ENCODE assay signal across 13 mouse cellular contexts in the genomic region with DNA sequence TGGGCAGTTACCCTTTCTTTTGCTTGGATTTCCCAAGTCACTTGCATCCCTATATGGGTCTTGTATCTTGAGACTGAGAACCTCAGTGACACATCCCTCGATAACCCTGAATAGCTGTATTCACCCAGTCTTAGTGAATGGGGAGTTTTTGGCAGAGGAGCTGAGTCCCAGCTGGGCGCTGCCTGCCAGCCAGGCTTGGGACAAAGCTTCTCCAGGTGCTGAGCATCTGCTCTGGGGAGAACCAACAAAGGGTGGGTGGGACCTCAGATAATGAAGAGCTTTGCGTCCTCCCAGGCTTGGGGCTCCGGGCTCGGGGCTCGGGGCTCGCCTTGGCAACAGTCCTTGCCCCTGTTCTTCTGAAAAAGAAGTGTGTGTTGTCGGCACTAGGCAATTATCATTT.
DNase-seq lines count a peak whose midpoint lies in the region; ATAC-seq and TF ChIP-seq lines count a peak whose summit lies in the region.
"Had no signal": no experiment of that assay in that cellular context is flagged by ENCODE, and none has a peak within 500 bp of the region (broad histone marks: within the 10 kb centered on the region; RNA-seq: fewer than 3 reads in every experiment).

No protein-coding gene starts in this region.

- H3K9me3 ChIP-seq in hindbrain, embryonic 14.5 days (ENCODE audit: control insufficient read depth, low read length) = no peaks in the 10 kb centered on the region
- no peaks in the 10 kb centered on the region for H3K9me3 ChIP-seq in liver, postnatal 0 days (ENCODE audit: low read length)

- no peaks in the 10 kb centered on the region for H3K36me3 ChIP-seq in hindbrain, embryonic 14.5 days (replicated peaks; ENCODE audit: control insufficient read depth, insufficient read depth)
- no peaks in the 10 kb centered on the region for H3K36me3 ChIP-seq in liver, postnatal 0 days (replicated peaks; ENCODE audit: insufficient read depth, low read length)

- H3K4me1 ChIP-seq in hindbrain, embryonic 14.5 days (replicated peaks; ENCODE audit: control insufficient read depth, insufficient read depth, low read length) = 0 out of 2 replicates have a peak, but pooled peaks cover 3% of the 10 kb centered on the region
- no peaks in the 10 kb centered on the region for H3K4me1 ChIP-seq in liver, postnatal 0 days (ENCODE audit: insufficient read depth)

- TF ChIP-seq CTCF in left cerebral cortex, adult 2 months (IDR thresholded peaks at IDR 0.05) = no peak
- no peak for TF ChIP-seq CTCF in liver, postnatal 0 days (IDR thresholded peaks at IDR 0.05; ENCODE audit: low read depth)

- DNase-seq in cerebellum, postnatal 14 days = peak; percentile 19 to 34
- DNase-seq in cerebellum, adult 11-12 months = no peak
- peak; percentile 31 to 44 for DNase-seq in left cerebral cortex, postnatal 10 days (ENCODE audit: extremely low spot score in 1 of 2, low spot score in 2 of 2)
- DNase-seq in left cerebral cortex, adult 2 months (ENCODE audit: extremely low spot score in 1 of 2, low spot score in 2 of 2) = no peak
- peak; percentile 4 for DNase-seq in ZHBTc4 (ENCODE audit: low read depth, low spot score)
- no peak for DNase-seq in hindbrain, embryonic 14.5 days (ENCODE audit: low spot score)
- no peak for DNase-seq in liver, postnatal 0 days
- DNase-seq in heart, adult 18-20 months = no peak
- DNase-seq: adrenal gland, postnatal 10 days; gastrocnemius, postnatal 14 days; kidney, postnatal 25 days; right cerebral cortex, adult 18-20 months; thymus, adult 2 months had no signal

- H3K27ac ChIP-seq in left cerebral cortex, adult 2 months = no peak overlapping the region
- peak overlapping the region; percentile 15; the same call in 1 of the 2 replicates for H3K27ac ChIP-seq in hindbrain, embryonic 14.5 days
- H3K27ac ChIP-seq in liver, postnatal 0 days (ENCODE audit: low read depth) = no peak overlapping the region

- H3K9ac ChIP-seq in hindbrain, embryonic 14.5 days = no peak overlapping the region
- H3K9ac ChIP-seq in liver, postnatal 0 days (replicated peaks) = no peak overlapping the region

- WGBS in hindbrain, embryonic 14.5 days = 14% methylated on average over 8 of the region's 8 CpGs
- 70% methylated on average over 8 of the region's 8 CpGs for WGBS in liver, postnatal 0 days (ENCODE audit: insufficient replicate concordance)

- intact Hi-C loops in left cerebral cortex, postnatal 10 days (cut with DNase I) = no loop called here
- intact Hi-C loops in left cerebral cortex, adult 2 months (cut with DNase I) = no loop called here

- no peak overlapping the region for H3K4me3 ChIP-seq in left cerebral cortex, adult 2 months
- H3K4me3 ChIP-seq in hindbrain, embryonic 14.5 days (replicated peaks; ENCODE audit: low read length) = no peak overlapping the region
- no peak overlapping the region for H3K4me3 ChIP-seq in liver, postnatal 0 days (ENCODE audit: low read depth, low read length)

- peak; percentile 27; the same call in 1 of the 2 replicates for ATAC-seq in hindbrain, embryonic 14.5 days (ENCODE audit: low FRiP score)
- no peak for ATAC-seq in liver, postnatal 0 days

- no peak for TF ChIP-seq EP300 in liver, postnatal 0 days (IDR thresholded peaks at IDR 0.05; ENCODE audit: low read depth)

- no peaks in the 10 kb centered on the region for H3K27me3 ChIP-seq in hindbrain, embryonic 14.5 days (ENCODE audit: control insufficient read depth, insufficient read depth, low read length)
- no peaks in the 10 kb centered on the region for H3K27me3 ChIP-seq in liver, postnatal 0 days (ENCODE audit: insufficient read depth, low read length)

- no peak overlapping the region for H3K4me2 ChIP-seq in hindbrain, embryonic 14.5 days (replicated peaks)
- no peak overlapping the region for H3K4me2 ChIP-seq in liver, postnatal 0 days (ENCODE audit: low read depth, low read length)

Comparison
In these comparisons a context has a peak if more than half of its experiments do, and no peak if none do; other contexts are left out.
1. DNase-seq: peak in cerebellum, postnatal 14 days (2 of 2), left cerebral cortex, postnatal 10 days (2 of 2) and ZHBTc4 (single experiment); none in cerebellum, adult 11-12 months (single experiment), left cerebral cortex, adult 2 months (0 of 2), hindbrain, embryonic 14.5 days (single experiment), liver, postnatal 0 days (single experiment) and heart, adult 18-20 months (0 of 2).